Mouse (Mus musculus): ENCODE results near the gene Pde11a. TPM values are rescaled to one million over a fixed set of nuclear protein-coding genes. Genes with fewer than 3 reads are reported as not detected.

Gene Pde11a
- polyA plus RNA-seq, 1 experiment from 2014 or later = 0.52 TPM

DNA sequence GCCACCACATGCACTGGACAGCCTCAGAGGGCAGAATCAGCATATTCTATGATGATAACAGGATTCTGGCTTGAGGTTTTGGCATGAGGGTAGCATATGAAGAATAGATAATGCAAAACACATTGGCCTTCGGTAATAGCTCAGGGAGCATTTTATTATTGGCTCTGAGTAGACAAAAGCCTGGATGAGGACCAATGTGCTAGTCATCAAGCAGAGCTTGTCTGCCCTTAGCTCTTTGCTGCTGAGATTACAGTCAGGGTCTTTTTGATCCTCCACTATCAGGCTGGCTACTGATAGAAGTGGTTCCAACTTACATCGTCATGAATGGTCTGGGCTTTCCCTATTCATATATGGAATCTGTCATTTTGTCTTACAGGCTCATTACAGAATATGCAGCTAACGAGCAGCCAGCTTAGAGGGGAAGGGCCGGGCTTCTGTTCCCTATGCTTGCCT lies 52.3 kb downstream of the Pde11a start:
- no peak overlapping the region for H3K27ac ChIP-seq (replicated peaks; ENCODE audit: low read depth, low read length)
- H3K4me1 ChIP-seq (ENCODE audit: control insufficient read depth, insufficient read depth, low read length) = no peaks in the 10 kb centered on the region
- no peak overlapping the region for H3K4me3 ChIP-seq (ENCODE audit: low read depth, low read length)
- ATAC-seq (ENCODE audit: insufficient number of reproducible peaks, low FRiP score, low TSS enrichment, low read depth) (no peak), DNase-seq (ENCODE audit: low spot score) (no peak)
- H3K36me3 ChIP-seq (ENCODE audit: control insufficient read depth, insufficient read depth, low read length) = no peaks in the 10 kb centered on the region
- H3K9ac ChIP-seq (ENCODE audit: low read length) = no peak overlapping the region
- H3K9me3 ChIP-seq (ENCODE audit: control insufficient read depth, low read length) = no peaks in the 10 kb centered on the region
- H3K27me3 ChIP-seq (ENCODE audit: control insufficient read depth, insufficient read depth, low read length) = no peaks in the 10 kb centered on the region
- 78% methylated on average over 4 of the region's 4 CpGs for WGBS
- H3K4me2 ChIP-seq (ENCODE audit: low read depth, severe bottlenecking) = no peak overlapping the region

DNA sequence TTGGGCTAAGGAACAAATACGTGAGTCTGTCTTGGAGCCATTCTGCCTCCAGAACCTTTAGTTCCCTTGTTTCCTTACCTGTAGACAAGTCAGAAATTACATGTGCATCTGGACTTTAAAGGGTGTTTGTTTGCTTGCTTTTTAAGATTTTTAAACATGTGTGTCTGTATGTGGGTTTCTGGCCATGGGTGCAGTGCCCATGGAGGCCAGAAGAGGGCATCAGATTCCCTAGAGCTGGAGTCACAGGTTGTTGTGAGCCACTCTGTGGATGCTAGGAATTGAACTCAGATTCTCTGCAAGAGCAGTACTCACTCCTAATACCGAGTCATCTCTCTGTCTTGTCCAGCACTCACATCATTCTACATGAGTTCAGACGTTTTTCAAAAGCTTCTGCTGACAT lies 53.4 kb downstream of the Pde11a start:
- Histone ChIP-seq H3K9ac (ENCODE audit: low read length) (no peak overlapping the region), H3K27ac (replicated peaks; ENCODE audit: low read depth, low read length) (no peak overlapping the region), H3K9me3 (ENCODE audit: control insufficient read depth, low read length) (no peaks in the 10 kb centered on the region), H3K4me1 (ENCODE audit: control insufficient read depth, insufficient read depth, low read length) (no peaks in the 10 kb centered on the region), H3K27me3 (ENCODE audit: control insufficient read depth, insufficient read depth, low read length) (no peaks in the 10 kb centered on the region), H3K36me3 (ENCODE audit: control insufficient read depth, insufficient read depth, low read length) (no peaks in the 10 kb centered on the region), H3K4me3 (ENCODE audit: low read depth, low read length) (no peak overlapping the region), H3K4me2 (ENCODE audit: low read depth, severe bottlenecking) (no peak overlapping the region)
- ATAC-seq (ENCODE audit: insufficient number of reproducible peaks, low FRiP score, low TSS enrichment, low read depth) (no peak), DNase-seq (ENCODE audit: low spot score) (peak; percentile 22)
- 88% methylated on average over 3 of the region's 3 CpGs for WGBS

DNA sequence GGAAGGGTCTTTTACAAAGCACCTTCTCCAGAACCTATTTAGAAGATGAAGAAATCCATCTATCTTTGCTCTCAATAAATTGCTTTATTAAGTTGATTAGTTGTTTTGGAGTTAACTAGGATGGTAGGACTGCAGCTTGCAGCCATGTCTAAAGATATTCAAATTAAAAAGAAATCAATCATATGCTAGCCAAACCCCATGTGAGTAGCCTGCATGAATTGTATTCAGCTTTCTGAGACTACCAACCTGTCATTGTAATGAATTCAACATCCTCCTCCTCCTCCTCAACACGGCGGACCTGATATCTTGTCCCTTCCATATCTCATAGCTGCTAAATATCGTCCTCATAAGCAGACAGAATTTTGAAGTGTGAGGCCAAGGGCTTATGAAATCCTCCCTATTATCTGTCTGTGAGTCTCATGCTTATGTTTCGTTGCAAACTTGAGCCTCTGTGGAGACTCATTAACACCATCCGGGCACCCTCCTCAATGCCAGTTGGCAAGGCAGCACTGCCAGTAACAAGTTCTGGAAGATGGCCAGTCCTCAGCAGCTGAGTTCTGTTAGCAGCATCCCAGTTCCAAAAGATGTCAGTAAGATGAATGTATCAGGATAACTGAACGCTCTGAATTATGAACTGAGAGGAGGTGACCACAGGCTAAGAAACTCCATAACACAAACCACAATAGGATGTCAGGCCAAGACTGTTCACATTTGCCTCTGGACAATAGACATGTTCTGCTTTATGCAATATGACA lies 55.0 kb downstream of the Pde11a start:
- DNase-seq (ENCODE audit: low spot score) = no peak
- Histone ChIP-seq H3K4me1 (ENCODE audit: control insufficient read depth, insufficient read depth, low read length) (no peaks in the 10 kb centered on the region), H3K27me3 (ENCODE audit: control insufficient read depth, insufficient read depth, low read length) (no peaks in the 10 kb centered on the region), H3K36me3 (ENCODE audit: control insufficient read depth, insufficient read depth, low read length) (no peaks in the 10 kb centered on the region), H3K9me3 (ENCODE audit: control insufficient read depth, low read length) (no peaks in the 10 kb centered on the region), H3K4me2 (ENCODE audit: low read depth, severe bottlenecking) (no peak overlapping the region), H3K4me3 (ENCODE audit: low read depth, low read length) (no peak overlapping the region), H3K27ac (replicated peaks; ENCODE audit: low read depth, low read length) (no peak overlapping the region), H3K9ac (ENCODE audit: low read length) (no peak overlapping the region)
- no peak for ATAC-seq (ENCODE audit: insufficient number of reproducible peaks, low FRiP score, low TSS enrichment, low read depth)
- WGBS = 91% methylated on average over 6 of the region's 6 CpGs

DNA sequence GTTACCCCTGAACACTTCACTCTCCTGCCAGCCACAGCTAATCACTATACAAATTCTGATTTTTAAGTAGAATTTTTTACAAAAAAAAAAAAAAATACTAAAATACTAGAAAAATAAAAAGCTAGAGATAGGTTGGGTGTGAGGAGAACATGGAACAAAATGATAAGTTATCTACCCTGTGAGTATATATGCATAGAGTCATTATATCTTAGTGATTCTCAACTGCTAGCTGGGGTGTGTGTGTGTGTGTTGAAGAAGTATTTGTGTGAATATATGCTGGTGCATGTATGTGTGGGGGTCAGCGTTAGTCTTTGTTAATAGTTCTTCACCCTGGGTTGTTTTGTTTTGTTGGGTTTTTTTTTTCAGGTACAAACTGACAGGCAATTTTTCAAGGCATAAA lies 69.1 kb downstream of the Pde11a start:
- no peak overlapping the region for H3K9ac ChIP-seq (ENCODE audit: low read length)
- DNase-seq (ENCODE audit: low spot score) (no peak), ATAC-seq (ENCODE audit: insufficient number of reproducible peaks, low FRiP score, low TSS enrichment, low read depth) (no peak)
- H3K9me3 ChIP-seq (ENCODE audit: control insufficient read depth, low read length) = no peaks in the 10 kb centered on the region
- no peak overlapping the region for H3K4me3 ChIP-seq (ENCODE audit: low read depth, low read length)
- no peaks in the 10 kb centered on the region for H3K4me1 ChIP-seq (ENCODE audit: control insufficient read depth, insufficient read depth, low read length)
- no peak overlapping the region for H3K27ac ChIP-seq (replicated peaks; ENCODE audit: low read depth, low read length)
- H3K36me3 ChIP-seq (ENCODE audit: control insufficient read depth, insufficient read depth, low read length) = no peaks in the 10 kb centered on the region
- H3K27me3 ChIP-seq (ENCODE audit: control insufficient read depth, insufficient read depth, low read length) = no peaks in the 10 kb centered on the region
- 86% methylated on average over 1 of the region's 1 CpGs for WGBS
- H3K4me2 ChIP-seq (ENCODE audit: low read depth, severe bottlenecking) = no peak overlapping the region

DNA sequence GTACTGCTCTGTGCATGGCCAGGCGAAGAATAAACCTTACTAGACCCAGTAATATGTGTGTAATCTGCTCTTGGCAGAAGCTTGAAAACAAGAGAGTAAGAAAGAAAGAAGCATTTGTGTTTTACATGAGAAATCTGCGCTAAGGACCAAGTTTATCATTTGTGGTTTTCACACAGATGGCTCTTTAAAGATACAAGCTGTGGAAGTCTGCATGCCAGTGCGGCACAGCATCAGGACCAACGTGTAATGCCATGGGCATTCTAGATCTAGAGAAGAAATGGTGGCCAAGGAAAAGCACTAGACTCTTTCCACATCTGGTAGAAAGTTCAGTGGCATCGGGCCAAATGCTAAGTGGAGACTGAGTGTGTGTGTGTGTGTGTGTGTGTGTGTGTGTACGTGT lies 71.2 kb downstream of the Pde11a start:
- DNase-seq (ENCODE audit: low spot score) = no peak
- WGBS = 92% methylated on average over 6 of the region's 6 CpGs

DNA sequence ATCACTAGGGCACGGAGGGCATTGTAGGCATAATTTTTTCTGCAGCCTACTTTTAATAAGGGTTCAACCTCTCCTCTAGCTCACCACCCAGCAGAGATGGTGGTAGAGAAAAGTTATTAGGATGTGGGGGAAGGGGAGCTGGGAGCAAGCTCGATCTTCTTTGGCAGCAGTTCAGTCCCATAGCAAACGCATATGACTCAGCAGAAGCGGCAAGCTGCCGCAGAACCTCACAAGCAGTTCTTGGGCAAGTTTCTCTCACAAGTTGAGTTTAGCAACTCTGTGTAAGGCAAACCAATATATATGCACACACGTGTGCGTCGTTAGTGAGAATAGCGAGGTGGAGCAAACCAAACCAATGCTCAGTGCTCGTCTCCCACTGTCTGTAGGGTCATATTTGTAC lies 72.0 kb downstream of the Pde11a start:
- H3K36me3 ChIP-seq (ENCODE audit: control insufficient read depth, insufficient read depth, low read length) = no peaks in the 10 kb centered on the region
- DNase-seq (ENCODE audit: low spot score) = no peak
- H3K4me1 ChIP-seq (ENCODE audit: control insufficient read depth, insufficient read depth, low read length) = no peaks in the 10 kb centered on the region
- no peaks in the 10 kb centered on the region for H3K27me3 ChIP-seq (ENCODE audit: control insufficient read depth, insufficient read depth, low read length)
- 84% methylated on average over 10 of the region's 10 CpGs for WGBS
- H3K9me3 ChIP-seq (ENCODE audit: control insufficient read depth, low read length) = no peaks in the 10 kb centered on the region
- no peak for ATAC-seq (ENCODE audit: insufficient number of reproducible peaks, low FRiP score, low TSS enrichment, low read depth)
- no peak overlapping the region for H3K9ac ChIP-seq (ENCODE audit: low read length)
- H3K4me3 ChIP-seq (ENCODE audit: low read depth, low read length) = no peak overlapping the region
- no peak overlapping the region for H3K4me2 ChIP-seq (ENCODE audit: low read depth, severe bottlenecking)
- H3K27ac ChIP-seq (replicated peaks; ENCODE audit: low read depth, low read length) = no peak overlapping the region

More for the DNA sequence above, 71.2 kb downstream of the Pde11a start:
- Histone ChIP-seq H3K9ac (ENCODE audit: low read length) (no peak overlapping the region), H3K4me2 (ENCODE audit: low read depth, severe bottlenecking) (no peak overlapping the region), H3K27me3 (ENCODE audit: control insufficient read depth, insufficient read depth, low read length) (no peaks in the 10 kb centered on the region), H3K9me3 (ENCODE audit: control insufficient read depth, low read length) (no peaks in the 10 kb centered on the region), H3K4me1 (ENCODE audit: control insufficient read depth, insufficient read depth, low read length) (no peaks in the 10 kb centered on the region), H3K4me3 (ENCODE audit: low read depth, low read length) (no peak overlapping the region), H3K36me3 (ENCODE audit: control insufficient read depth, insufficient read depth, low read length) (no peaks in the 10 kb centered on the region), H3K27ac (replicated peaks; ENCODE audit: low read depth, low read length) (no peak overlapping the region)
- no peak for ATAC-seq (ENCODE audit: insufficient number of reproducible peaks, low FRiP score, low TSS enrichment, low read depth)

DNA sequence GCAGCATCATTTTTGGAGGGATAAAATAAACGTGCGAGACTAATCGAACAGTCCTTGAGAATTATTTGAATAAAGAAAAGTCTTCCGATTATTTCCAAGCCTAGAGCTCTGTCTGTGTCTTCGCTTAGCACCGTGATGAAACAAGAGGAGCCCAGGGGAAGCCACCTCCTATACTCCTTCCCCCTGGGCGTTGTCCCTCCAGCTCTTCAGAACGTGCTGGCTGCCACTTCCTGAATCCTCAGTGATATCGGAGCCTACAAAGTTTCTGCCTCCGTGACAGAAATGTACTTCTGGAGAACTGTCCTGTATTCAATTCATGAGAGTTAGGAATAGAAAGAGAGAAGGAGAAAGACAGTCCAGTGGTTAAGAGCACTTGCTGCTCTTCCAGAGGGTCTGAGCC lies 74.3 kb downstream of the Pde11a start:
- H3K4me1 ChIP-seq (ENCODE audit: control insufficient read depth, insufficient read depth, low read length) = no peaks in the 10 kb centered on the region
- no peak overlapping the region for H3K4me2 ChIP-seq (ENCODE audit: low read depth, severe bottlenecking)
- WGBS = 79% methylated on average over 10 of the region's 10 CpGs
- no peaks in the 10 kb centered on the region for H3K27me3 ChIP-seq (ENCODE audit: control insufficient read depth, insufficient read depth, low read length)
- no peak overlapping the region for H3K4me3 ChIP-seq (ENCODE audit: low read depth, low read length)
- no peak for ATAC-seq (ENCODE audit: insufficient number of reproducible peaks, low FRiP score, low TSS enrichment, low read depth)
- no peak for DNase-seq (ENCODE audit: low spot score)
- no peak overlapping the region for H3K27ac ChIP-seq (replicated peaks; ENCODE audit: low read depth, low read length)
- no peak overlapping the region for H3K9ac ChIP-seq (ENCODE audit: low read length)
- no peaks in the 10 kb centered on the region for H3K9me3 ChIP-seq (ENCODE audit: control insufficient read depth, low read length)
- no peaks in the 10 kb centered on the region for H3K36me3 ChIP-seq (ENCODE audit: control insufficient read depth, insufficient read depth, low read length)

DNA sequence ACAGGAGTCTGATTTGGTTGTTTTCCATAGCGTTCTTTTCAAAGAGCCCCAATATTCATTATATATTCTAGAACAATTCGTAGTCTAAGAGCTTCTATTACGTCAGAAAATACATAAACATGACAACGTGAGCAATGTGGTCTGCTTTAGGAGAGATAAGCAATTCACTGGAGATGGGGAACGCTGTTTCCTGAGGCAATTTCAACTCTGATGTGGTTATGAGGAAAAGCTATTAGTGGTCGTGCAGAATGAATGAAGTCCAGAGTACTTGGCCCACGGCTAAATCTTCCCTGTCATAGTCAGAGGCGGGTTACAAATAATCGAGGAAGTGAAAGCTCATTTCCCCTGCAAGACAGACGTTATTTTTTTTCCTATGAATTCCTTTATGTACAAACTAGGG lies 75.9 kb downstream of the Pde11a start:
- ATAC-seq (ENCODE audit: insufficient number of reproducible peaks, low FRiP score, low TSS enrichment, low read depth) = no peak
- Histone ChIP-seq H3K27ac (replicated peaks; ENCODE audit: low read depth, low read length) (no peak overlapping the region), H3K9ac (ENCODE audit: low read length) (no peak overlapping the region), H3K4me3 (ENCODE audit: low read depth, low read length) (no peak overlapping the region), H3K27me3 (ENCODE audit: control insufficient read depth, insufficient read depth, low read length) (no peaks in the 10 kb centered on the region), H3K9me3 (ENCODE audit: control insufficient read depth, low read length) (no peaks in the 10 kb centered on the region), H3K36me3 (ENCODE audit: control insufficient read depth, insufficient read depth, low read length) (no peaks in the 10 kb centered on the region), H3K4me2 (ENCODE audit: low read depth, severe bottlenecking) (no peak overlapping the region), H3K4me1 (ENCODE audit: control insufficient read depth, insufficient read depth, low read length) (no peaks in the 10 kb centered on the region)
- no peak for DNase-seq (ENCODE audit: low spot score)
- WGBS = 86% methylated on average over 10 of the region's 10 CpGs

DNA sequence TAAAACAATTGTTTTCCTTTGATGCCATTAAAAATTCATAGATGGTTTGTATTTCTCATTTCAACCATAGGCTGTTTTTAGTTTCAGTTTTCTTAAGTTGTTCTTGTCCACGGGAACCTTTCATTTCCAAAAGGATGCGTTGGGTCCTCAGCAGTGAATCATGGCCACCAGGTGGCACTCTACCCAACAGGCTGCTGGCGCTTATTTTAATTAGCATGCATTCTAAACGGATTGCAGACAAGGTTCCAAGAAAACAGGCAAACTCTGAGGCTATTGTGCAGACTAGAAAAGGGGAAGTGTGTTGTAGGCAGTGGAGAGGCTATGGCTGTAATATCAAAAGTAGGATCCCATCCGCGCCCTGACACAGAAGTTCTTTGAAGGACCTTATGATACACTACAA lies 83.7 kb downstream of the Pde11a start:
- ATAC-seq (ENCODE audit: insufficient number of reproducible peaks, low FRiP score, low TSS enrichment, low read depth) = no peak
- H3K4me3 ChIP-seq (ENCODE audit: low read depth, low read length) = no peak overlapping the region
- H3K9ac ChIP-seq (ENCODE audit: low read length) = no peak overlapping the region
- no peaks in the 10 kb centered on the region for H3K9me3 ChIP-seq (ENCODE audit: control insufficient read depth, low read length)
- no peaks in the 10 kb centered on the region for H3K4me1 ChIP-seq (ENCODE audit: control insufficient read depth, insufficient read depth, low read length)
- no peaks in the 10 kb centered on the region for H3K27me3 ChIP-seq (ENCODE audit: control insufficient read depth, insufficient read depth, low read length)
- peak; percentile 73 for DNase-seq (ENCODE audit: low spot score)
- no peak overlapping the region for H3K27ac ChIP-seq (replicated peaks; ENCODE audit: low read depth, low read length)
- 49% methylated on average over 6 of the region's 6 CpGs for WGBS
- no peak overlapping the region for H3K4me2 ChIP-seq (ENCODE audit: low read depth, severe bottlenecking)
- no peaks in the 10 kb centered on the region for H3K36me3 ChIP-seq (ENCODE audit: control insufficient read depth, insufficient read depth, low read length)

Measured in limb, embryonic 11.5 days (tissue).